Mouse (Mus musculus): ENCODE measurements around the gene Wfikkn2. TPM values are rescaled to one million over a fixed set of nuclear protein-coding genes. Genes with fewer than 3 reads are reported as not detected.
A peak's percentile ranks its signal among the peaks of the same experiment; 100 is the strongest.

The Wfikkn2 gene
- polyA plus RNA-seq, 1 experiment = 0.75 TPM

GRCm38 (mm10) chr11:94212489-94212836 is 33.3 kb downstream of the Wfikkn2 start:
- TF ChIP-seq CTCF (IDR thresholded peaks at IDR 0.05; ENCODE audit: borderline replicate concordance, insufficient read depth, low read depth, low read length) = no peak
- WGBS = under 1% methylated on average over 7 of the region's 7 CpGs
- H3K4me3 ChIP-seq (replicated peaks; ENCODE audit: insufficient read depth, low read depth, low read length) = peak overlapping the region; percentile 100

GRCm38 (mm10) chr11:94211651-94212488 is 33.9 kb downstream of the Wfikkn2 start:
- WGBS = under 1% methylated on average over 52 of the region's 61 CpGs
- Histone ChIP-seq H3K4me1 (ENCODE audit: control insufficient read depth, insufficient read depth, low read length) (peaks cover 14% of the 10 kb centered on the region; the same call in 1 of the 2 replicates), H3K4me3 (replicated peaks; ENCODE audit: insufficient read depth, low read depth, low read length) (peak overlapping the region; percentile 100), H3K27ac (ENCODE audit: insufficient read depth, low read length) (peak overlapping the region; percentile 96), H3K27me3 (ENCODE audit: control insufficient read depth, insufficient read depth, low read length) (no peaks in the 10 kb centered on the region)
- peak; percentile 79 to 83 for DNase-seq
- TF ChIP-seq CTCF (IDR thresholded peaks at IDR 0.05; ENCODE audit: borderline replicate concordance, insufficient read depth, low read depth, low read length) (no peak), POLR2A (IDR thresholded peaks at IDR 0.05; ENCODE audit: borderline replicate concordance, insufficient read depth, low read length) (no peak; the same call in 1 of the 2 replicates)

More at GRCm38 (mm10) chr11:94212489-94212836, 33.3 kb downstream of the Wfikkn2 start:
- Histone ChIP-seq H3K27me3 (ENCODE audit: control insufficient read depth, insufficient read depth, low read length) (no peaks in the 10 kb centered on the region), H3K27ac (ENCODE audit: insufficient read depth, low read length) (peak overlapping the region; percentile 96), H3K4me1 (ENCODE audit: control insufficient read depth, insufficient read depth, low read length) (peaks cover 17% of the 10 kb centered on the region; the same call in 1 of the 2 replicates)
- no peak for DNase-seq

GRCm38 (mm10) chr11:94211124-94211603 is 34.6 kb downstream of the Wfikkn2 start, which contains the start of gene Tob1:
Gene Tob1 (plus strand): TSS chr11:94211454.
- H3K4me1 ChIP-seq (ENCODE audit: control insufficient read depth, insufficient read depth, low read length) = peaks cover 10% of the 10 kb centered on the region; the same call in 1 of the 2 replicates
- peak within 1 kb of the TSS; percentile 100 for H3K4me3 ChIP-seq (replicated peaks; ENCODE audit: insufficient read depth, low read depth, low read length)
- DNase-seq = peak; percentile 97 to 100
- no peak for TF ChIP-seq CTCF (IDR thresholded peaks at IDR 0.05; ENCODE audit: borderline replicate concordance, insufficient read depth, low read depth, low read length)
- peak; percentile 100 for TF ChIP-seq POLR2A (IDR thresholded peaks at IDR 0.05; ENCODE audit: borderline replicate concordance, insufficient read depth, low read length)
- WGBS = under 1% methylated on average over 38 of the region's 55 CpGs
- peak within 1 kb of the TSS; percentile 99 for H3K27ac ChIP-seq (ENCODE audit: insufficient read depth, low read length)
- H3K27me3 ChIP-seq (ENCODE audit: control insufficient read depth, insufficient read depth, low read length) = no peaks in the 10 kb centered on the region

GRCm38 (mm10) chr11:94210191-94211086 is 35.4 kb downstream of the Wfikkn2 start:
- peak; percentile 94 to 99 for DNase-seq
- peak overlapping the region; percentile 69 for H3K4me3 ChIP-seq (replicated peaks; ENCODE audit: insufficient read depth, low read depth, low read length)
- peak; percentile 75 for TF ChIP-seq POLR2A (IDR thresholded peaks at IDR 0.05; ENCODE audit: borderline replicate concordance, insufficient read depth, low read length)
- no peak for TF ChIP-seq CTCF (IDR thresholded peaks at IDR 0.05; ENCODE audit: borderline replicate concordance, insufficient read depth, low read depth, low read length)
- 1% methylated on average over 53 of the region's 56 CpGs for WGBS
- peaks cover 6% of the 10 kb centered on the region; the same call in 1 of the 2 replicates for H3K4me1 ChIP-seq (ENCODE audit: control insufficient read depth, insufficient read depth, low read length)
- H3K27ac ChIP-seq (ENCODE audit: insufficient read depth, low read length) = peak overlapping the region; percentile 99
- H3K27me3 ChIP-seq (ENCODE audit: control insufficient read depth, insufficient read depth, low read length) = no peaks in the 10 kb centered on the region

GRCm38 (mm10) chr11:94209695-94210131 is 36.1 kb downstream of the Wfikkn2 start:
- no peak for DNase-seq
- TF ChIP-seq POLR2A (IDR thresholded peaks at IDR 0.05; ENCODE audit: borderline replicate concordance, insufficient read depth, low read length) (no peak; the same call in 1 of the 2 replicates), CTCF (IDR thresholded peaks at IDR 0.05; ENCODE audit: borderline replicate concordance, insufficient read depth, low read depth, low read length) (no peak)
- H3K4me3 ChIP-seq (replicated peaks; ENCODE audit: insufficient read depth, low read depth, low read length) = peak overlapping the region; percentile 69
- H3K27me3 ChIP-seq (ENCODE audit: control insufficient read depth, insufficient read depth, low read length) = no peaks in the 10 kb centered on the region
- WGBS = 3% methylated on average over 14 of the region's 14 CpGs
- peak overlapping the region; percentile 96 for H3K27ac ChIP-seq (ENCODE audit: insufficient read depth, low read length)
- peaks cover 5% of the 10 kb centered on the region; the same call in 1 of the 2 replicates for H3K4me1 ChIP-seq (ENCODE audit: control insufficient read depth, insufficient read depth, low read length)

GRCm38 (mm10) chr11:94208811-94209675 is 36.8 kb downstream of the Wfikkn2 start:
- WGBS = 32% methylated on average over 8 of the region's 8 CpGs
- TF ChIP-seq POLR2A (IDR thresholded peaks at IDR 0.05; ENCODE audit: borderline replicate concordance, insufficient read depth, low read length) (no peak), CTCF (IDR thresholded peaks at IDR 0.05; ENCODE audit: borderline replicate concordance, insufficient read depth, low read depth, low read length) (no peak)
- Histone ChIP-seq H3K27ac (ENCODE audit: insufficient read depth, low read length) (peak overlapping the region; percentile 22; the same call in 1 of the 2 replicates), H3K4me1 (ENCODE audit: control insufficient read depth, insufficient read depth, low read length) (peaks cover 4% of the 10 kb centered on the region; the same call in 1 of the 2 replicates), H3K27me3 (ENCODE audit: control insufficient read depth, insufficient read depth, low read length) (no peaks in the 10 kb centered on the region), H3K4me3 (replicated peaks; ENCODE audit: insufficient read depth, low read depth, low read length) (no peak overlapping the region)
- no peak for DNase-seq

Data from cerebellum, adult 2 months (tissue).